Mouse (Mus musculus): Measurements from ENCODE around the gene Mylpf. TPM values are rescaled to one million over a fixed set of nuclear protein-coding genes. Genes with fewer than 3 reads are reported as not detected.

Gene Mylpf
- polyA plus RNA-seq, 1 experiment: 12.3 TPM

GRCm38 (mm10) chr7:127253821-127254769 is 45.4 kb downstream of the Mylpf start:
- Histone ChIP-seq H3K27me3 (ENCODE audit: control insufficient read depth, insufficient read depth, low read length) (no peaks in the 10 kb centered on the region), H3K4me3 (ENCODE audit: control insufficient read depth, insufficient read depth, low read length) (peak overlapping the region; percentile 71), H3K36me3 (ENCODE audit: control insufficient read depth, insufficient read depth, low read length) (no peaks in the 10 kb centered on the region), H3K4me1 (replicated peaks; ENCODE audit: control insufficient read depth, insufficient read depth, low read length) (peaks cover 7% of the 10 kb centered on the region), H3K27ac (ENCODE audit: control insufficient read depth, insufficient read depth, low read length) (0 out of 2 replicates have a peak overlapping the region, but pooled peaks have one; percentile 28)
- under 1% methylated on average over 135 of the region's 136 CpGs for WGBS
- TF ChIP-seq POLR2A (IDR thresholded peaks at IDR 0.05; ENCODE audit: control insufficient read depth, extremely low read depth, insufficient read depth, low read length, poor library complexity): peak; percentile 58
- TF ChIP-seq CTCF (IDR thresholded peaks at IDR 0.05; ENCODE audit: borderline replicate concordance, control insufficient read depth, extremely low read depth, insufficient read depth, low read length, poor library complexity): peak; percentile 39; the same call in 1 of the 2 replicates
- peak; percentile 95 for DNase-seq

GRCm38 (mm10) chr7:127255008-127255407 is 46.3 kb downstream of the Mylpf start:
- peaks cover 7% of the 10 kb centered on the region for H3K4me1 ChIP-seq (replicated peaks; ENCODE audit: control insufficient read depth, insufficient read depth, low read length)
- H3K27me3 ChIP-seq (ENCODE audit: control insufficient read depth, insufficient read depth, low read length): no peaks in the 10 kb centered on the region
- H3K4me3 ChIP-seq (ENCODE audit: control insufficient read depth, insufficient read depth, low read length): no peak overlapping the region
- WGBS: 18% methylated on average over 4 of the region's 4 CpGs
- TF ChIP-seq CTCF (IDR thresholded peaks at IDR 0.05; ENCODE audit: borderline replicate concordance, control insufficient read depth, extremely low read depth, insufficient read depth, low read length, poor library complexity): no peak
- TF ChIP-seq POLR2A (IDR thresholded peaks at IDR 0.05; ENCODE audit: control insufficient read depth, extremely low read depth, insufficient read depth, low read length, poor library complexity): no peak
- no peaks in the 10 kb centered on the region for H3K36me3 ChIP-seq (ENCODE audit: control insufficient read depth, insufficient read depth, low read length)
- no peak overlapping the region for H3K27ac ChIP-seq (ENCODE audit: control insufficient read depth, insufficient read depth, low read length)
- DNase-seq: no peak

- WGBS: 95% methylated on average over 2 of the region's 2 CpGs
Measured at GRCm38 (mm10) chr7:127255965-127256364, 47.3 kb downstream of the Mylpf start.

GRCm38 (mm10) chr7:127256518-127256917 is 47.8 kb downstream of the Mylpf start:
- TF ChIP-seq POLR2A (IDR thresholded peaks at IDR 0.05; ENCODE audit: control insufficient read depth, extremely low read depth, insufficient read depth, low read length, poor library complexity) (no peak), CTCF (IDR thresholded peaks at IDR 0.05; ENCODE audit: borderline replicate concordance, control insufficient read depth, extremely low read depth, insufficient read depth, low read length, poor library complexity) (no peak)
- no peak overlapping the region for H3K4me3 ChIP-seq (ENCODE audit: control insufficient read depth, insufficient read depth, low read length)
- H3K27ac ChIP-seq (ENCODE audit: control insufficient read depth, insufficient read depth, low read length): no peak overlapping the region
- WGBS: 88% methylated on average over 5 of the region's 5 CpGs
- no peaks in the 10 kb centered on the region for H3K36me3 ChIP-seq (ENCODE audit: control insufficient read depth, insufficient read depth, low read length)
- H3K27me3 ChIP-seq (ENCODE audit: control insufficient read depth, insufficient read depth, low read length): no peaks in the 10 kb centered on the region
- DNase-seq: no peak
- peaks cover 10% of the 10 kb centered on the region for H3K4me1 ChIP-seq (replicated peaks; ENCODE audit: control insufficient read depth, insufficient read depth, low read length)

More at GRCm38 (mm10) chr7:127255965-127256364, 47.3 kb downstream of the Mylpf start:
- no peaks in the 10 kb centered on the region for H3K27me3 ChIP-seq (ENCODE audit: control insufficient read depth, insufficient read depth, low read length)
- H3K27ac ChIP-seq (ENCODE audit: control insufficient read depth, insufficient read depth, low read length): no peak overlapping the region
- no peak for DNase-seq
- H3K4me3 ChIP-seq (ENCODE audit: control insufficient read depth, insufficient read depth, low read length): no peak overlapping the region
- no peaks in the 10 kb centered on the region for H3K36me3 ChIP-seq (ENCODE audit: control insufficient read depth, insufficient read depth, low read length)
- H3K4me1 ChIP-seq (replicated peaks; ENCODE audit: control insufficient read depth, insufficient read depth, low read length): peaks cover 10% of the 10 kb centered on the region
- TF ChIP-seq POLR2A (IDR thresholded peaks at IDR 0.05; ENCODE audit: control insufficient read depth, extremely low read depth, insufficient read depth, low read length, poor library complexity) (no peak), CTCF (IDR thresholded peaks at IDR 0.05; ENCODE audit: borderline replicate concordance, control insufficient read depth, extremely low read depth, insufficient read depth, low read length, poor library complexity) (no peak)

GRCm38 (mm10) chr7:127259186-127259905 is 50.7 kb downstream of the Mylpf start:
- peaks cover 9% of the 10 kb centered on the region for H3K4me1 ChIP-seq (replicated peaks; ENCODE audit: control insufficient read depth, insufficient read depth, low read length)
- no peak overlapping the region for H3K27ac ChIP-seq (ENCODE audit: control insufficient read depth, insufficient read depth, low read length)
- DNase-seq: no peak
- no peak overlapping the region for H3K4me3 ChIP-seq (ENCODE audit: control insufficient read depth, insufficient read depth, low read length)
- H3K27me3 ChIP-seq (ENCODE audit: control insufficient read depth, insufficient read depth, low read length): no peaks in the 10 kb centered on the region
- 83% methylated on average over 8 of the region's 8 CpGs for WGBS
- H3K36me3 ChIP-seq (ENCODE audit: control insufficient read depth, insufficient read depth, low read length): no peaks in the 10 kb centered on the region
- no peak for TF ChIP-seq POLR2A (IDR thresholded peaks at IDR 0.05; ENCODE audit: control insufficient read depth, extremely low read depth, insufficient read depth, low read length, poor library complexity)
- no peak for TF ChIP-seq CTCF (IDR thresholded peaks at IDR 0.05; ENCODE audit: borderline replicate concordance, control insufficient read depth, extremely low read depth, insufficient read depth, low read length, poor library complexity)

Measured in thymus, adult 2 months (tissue).